Mouse (Mus musculus): ENCODE measurements around the gene Acss3. TPM values are rescaled to one million over a fixed set of nuclear protein-coding genes. Genes with fewer than 3 reads are reported as not detected.

Acss3 gene
- polyA plus RNA-seq, 1 experiment from 2014 or later = 0.42 TPM

- Histone ChIP-seq H3K9ac (replicated peaks; ENCODE audit: low read depth, low read length) (no peak overlapping the region), H3K36me3 (ENCODE audit: control insufficient read depth, insufficient read depth, low read length) (no peaks in the 10 kb centered on the region), H3K27me3 (ENCODE audit: control insufficient read depth, insufficient read depth, low read length) (no peaks in the 10 kb centered on the region), H3K4me3 (ENCODE audit: low read depth, low read length) (no peak overlapping the region), H3K4me1 (ENCODE audit: control insufficient read depth, insufficient read depth, low read length) (no peaks in the 10 kb centered on the region), H3K27ac (ENCODE audit: low read depth, low read length) (no peak overlapping the region), H3K9me3 (ENCODE audit: control insufficient read depth, low read length) (no peaks in the 10 kb centered on the region), H3K4me2 (ENCODE audit: low read depth, low read length) (no peak overlapping the region)
- ATAC-seq (ENCODE audit: low read depth) = no peak
- WGBS = 68% methylated on average over 4 of the region's 4 CpGs
These were observed 6.7 kb downstream of the Acss3 start for GRCm38 (mm10) chr10:107116709-107117267.

GRCm38 (mm10) chr10:107115930-107116642 lies 7.4 kb downstream of the Acss3 start:
- Histone ChIP-seq H3K27ac (ENCODE audit: low read depth, low read length) (no peak overlapping the region), H3K9me3 (ENCODE audit: control insufficient read depth, low read length) (no peaks in the 10 kb centered on the region), H3K4me2 (ENCODE audit: low read depth, low read length) (no peak overlapping the region), H3K4me1 (ENCODE audit: control insufficient read depth, insufficient read depth, low read length) (no peaks in the 10 kb centered on the region), H3K27me3 (ENCODE audit: control insufficient read depth, insufficient read depth, low read length) (no peaks in the 10 kb centered on the region), H3K4me3 (ENCODE audit: low read depth, low read length) (no peak overlapping the region), H3K9ac (replicated peaks; ENCODE audit: low read depth, low read length) (no peak overlapping the region), H3K36me3 (ENCODE audit: control insufficient read depth, insufficient read depth, low read length) (no peaks in the 10 kb centered on the region)
- no peak for ATAC-seq (ENCODE audit: low read depth)
- WGBS = 14% methylated on average over 1 of the region's 1 CpGs

- 58% methylated on average over 1 of the region's 1 CpGs for WGBS
- H3K4me3 ChIP-seq (ENCODE audit: low read depth, low read length) = no peak overlapping the region
- no peaks in the 10 kb centered on the region for H3K9me3 ChIP-seq (ENCODE audit: control insufficient read depth, low read length)
- H3K27ac ChIP-seq (ENCODE audit: low read depth, low read length) = no peak overlapping the region
- no peaks in the 10 kb centered on the region for H3K4me1 ChIP-seq (ENCODE audit: control insufficient read depth, insufficient read depth, low read length)
- H3K9ac ChIP-seq (replicated peaks; ENCODE audit: low read depth, low read length) = no peak overlapping the region
- H3K4me2 ChIP-seq (ENCODE audit: low read depth, low read length) = no peak overlapping the region
- ATAC-seq (ENCODE audit: low read depth) = no peak
- H3K36me3 ChIP-seq (ENCODE audit: control insufficient read depth, insufficient read depth, low read length) = no peaks in the 10 kb centered on the region
- H3K27me3 ChIP-seq (ENCODE audit: control insufficient read depth, insufficient read depth, low read length) = no peaks in the 10 kb centered on the region
These were observed 8.3 kb downstream of the Acss3 start for GRCm38 (mm10) chr10:107115121-107115520.

- Histone ChIP-seq H3K4me2 (ENCODE audit: low read depth, low read length) (no peak overlapping the region), H3K4me3 (ENCODE audit: low read depth, low read length) (no peak overlapping the region), H3K36me3 (ENCODE audit: control insufficient read depth, insufficient read depth, low read length) (no peaks in the 10 kb centered on the region), H3K9ac (replicated peaks; ENCODE audit: low read depth, low read length) (no peak overlapping the region), H3K4me1 (ENCODE audit: control insufficient read depth, insufficient read depth, low read length) (no peaks in the 10 kb centered on the region), H3K27ac (ENCODE audit: low read depth, low read length) (no peak overlapping the region), H3K9me3 (ENCODE audit: control insufficient read depth, low read length) (no peaks in the 10 kb centered on the region), H3K27me3 (ENCODE audit: control insufficient read depth, insufficient read depth, low read length) (no peaks in the 10 kb centered on the region)
- ATAC-seq (ENCODE audit: low read depth) = no peak; the same call in 1 of the 2 replicates
- 46% methylated on average over 3 of the region's 3 CpGs for WGBS
These were observed 29.0 kb downstream of the Acss3 start for GRCm38 (mm10) chr10:107094452-107094851.

- ATAC-seq (ENCODE audit: low read depth) = no peak
- H3K9ac ChIP-seq (replicated peaks; ENCODE audit: low read depth, low read length) = no peak overlapping the region
- no peak overlapping the region for H3K4me2 ChIP-seq (ENCODE audit: low read depth, low read length)
- no peaks in the 10 kb centered on the region for H3K36me3 ChIP-seq (ENCODE audit: control insufficient read depth, insufficient read depth, low read length)
- 75% methylated on average over 4 of the region's 4 CpGs for WGBS
- no peak overlapping the region for H3K4me3 ChIP-seq (ENCODE audit: low read depth, low read length)
- H3K4me1 ChIP-seq (ENCODE audit: control insufficient read depth, insufficient read depth, low read length) = no peaks in the 10 kb centered on the region
- H3K27ac ChIP-seq (ENCODE audit: low read depth, low read length) = no peak overlapping the region
- no peaks in the 10 kb centered on the region for H3K9me3 ChIP-seq (ENCODE audit: control insufficient read depth, low read length)
- H3K27me3 ChIP-seq (ENCODE audit: control insufficient read depth, insufficient read depth, low read length) = no peaks in the 10 kb centered on the region
These were observed 69.4 kb downstream of the Acss3 start for GRCm38 (mm10) chr10:107053846-107054624.

GRCm38 (mm10) chr10:107050489-107050888 lies 73.0 kb downstream of the Acss3 start:
- ATAC-seq (ENCODE audit: low read depth) = no peak
- Histone ChIP-seq H3K4me2 (ENCODE audit: low read depth, low read length) (no peak overlapping the region), H3K9me3 (ENCODE audit: control insufficient read depth, low read length) (no peaks in the 10 kb centered on the region), H3K27me3 (ENCODE audit: control insufficient read depth, insufficient read depth, low read length) (no peaks in the 10 kb centered on the region), H3K4me1 (ENCODE audit: control insufficient read depth, insufficient read depth, low read length) (no peaks in the 10 kb centered on the region), H3K4me3 (ENCODE audit: low read depth, low read length) (no peak overlapping the region), H3K9ac (replicated peaks; ENCODE audit: low read depth, low read length) (no peak overlapping the region), H3K36me3 (ENCODE audit: control insufficient read depth, insufficient read depth, low read length) (no peaks in the 10 kb centered on the region), H3K27ac (ENCODE audit: low read depth, low read length) (no peak overlapping the region)
- 77% methylated on average over 2 of the region's 2 CpGs for WGBS

GRCm38 (mm10) chr10:107042656-107043055 lies 80.8 kb downstream of the Acss3 start:
- H3K4me2 ChIP-seq (ENCODE audit: low read depth, low read length) = no peak overlapping the region
- whole genome bisulfite sequencing = 86% methylated on average over 1 of the region's 1 CpGs

GRCm38 (mm10) chr10:107040837-107041236 lies 82.6 kb downstream of the Acss3 start:
- no peaks in the 10 kb centered on the region for H3K36me3 ChIP-seq (ENCODE audit: control insufficient read depth, insufficient read depth, low read length)
- no peaks in the 10 kb centered on the region for H3K27me3 ChIP-seq (ENCODE audit: control insufficient read depth, insufficient read depth, low read length)
- no peak for ATAC-seq (ENCODE audit: low read depth)
- H3K4me1 ChIP-seq (ENCODE audit: control insufficient read depth, insufficient read depth, low read length) = no peaks in the 10 kb centered on the region
- H3K4me3 ChIP-seq (ENCODE audit: low read depth, low read length) = no peak overlapping the region
- H3K9me3 ChIP-seq (ENCODE audit: control insufficient read depth, low read length) = no peaks in the 10 kb centered on the region
- WGBS = 88% methylated on average over 2 of the region's 2 CpGs
- H3K27ac ChIP-seq (ENCODE audit: low read depth, low read length) = no peak overlapping the region
- H3K4me2 ChIP-seq (ENCODE audit: low read depth, low read length) = no peak overlapping the region
- no peak overlapping the region for H3K9ac ChIP-seq (replicated peaks; ENCODE audit: low read depth, low read length)

More at GRCm38 (mm10) chr10:107042656-107043055, 80.8 kb downstream of the Acss3 start:
- no peaks in the 10 kb centered on the region for H3K9me3 ChIP-seq (ENCODE audit: control insufficient read depth, low read length)
- no peak overlapping the region for H3K27ac ChIP-seq (ENCODE audit: low read depth, low read length)
- ATAC-seq (ENCODE audit: low read depth) = no peak
- no peak overlapping the region for H3K9ac ChIP-seq (replicated peaks; ENCODE audit: low read depth, low read length)
- no peaks in the 10 kb centered on the region for H3K4me1 ChIP-seq (ENCODE audit: control insufficient read depth, insufficient read depth, low read length)
- no peaks in the 10 kb centered on the region for H3K36me3 ChIP-seq (ENCODE audit: control insufficient read depth, insufficient read depth, low read length)
- no peak overlapping the region for H3K4me3 ChIP-seq (ENCODE audit: low read depth, low read length)
- H3K27me3 ChIP-seq (ENCODE audit: control insufficient read depth, insufficient read depth, low read length) = no peaks in the 10 kb centered on the region

GRCm38 (mm10) chr10:107040378-107040777 lies 83.1 kb downstream of the Acss3 start:
- Histone ChIP-seq H3K4me3 (ENCODE audit: low read depth, low read length) (no peak overlapping the region), H3K9me3 (ENCODE audit: control insufficient read depth, low read length) (no peaks in the 10 kb centered on the region), H3K36me3 (ENCODE audit: control insufficient read depth, insufficient read depth, low read length) (no peaks in the 10 kb centered on the region), H3K9ac (replicated peaks; ENCODE audit: low read depth, low read length) (no peak overlapping the region), H3K4me2 (ENCODE audit: low read depth, low read length) (no peak overlapping the region), H3K27ac (ENCODE audit: low read depth, low read length) (no peak overlapping the region), H3K27me3 (ENCODE audit: control insufficient read depth, insufficient read depth, low read length) (no peaks in the 10 kb centered on the region), H3K4me1 (ENCODE audit: control insufficient read depth, insufficient read depth, low read length) (no peaks in the 10 kb centered on the region)
- 82% methylated on average over 6 of the region's 6 CpGs for WGBS
- no peak for ATAC-seq (ENCODE audit: low read depth)
